Mouse (Mus musculus) forebrain, embryonic 15.5 days (tissue): ENCODE data around the gene Nexn. TPM values are rescaled to one million over a fixed set of nuclear protein-coding genes. Genes with fewer than 3 reads are reported as not detected.
"Not testable (repeated sequence)": the region's sequence is repeated elsewhere in the genome, so short reads cannot be mapped to it uniquely, and the experiment has no call there.

Source experiments
- ATAC-seq: fragments of 200-750 bp; cut with Nextera tagmentation; replicated peaks from 2 replicates; pipeline ENCODE4 v1.8.0; 2017; ENCODE audit warnings: mild to moderate bottlenecking, moderate TSS enrichment, moderate library complexity
- H3K27ac ChIP-seq: fragments of 300-500 bp; sonication (generic); replicated peaks from 2 replicates; pipeline ENCODE4 v1.5.1; 2015; ENCODE audit warnings: mild to moderate bottlenecking, inconsistent platforms
- H3K27me3 ChIP-seq: fragments of 300-500 bp; sonication (generic); 2 replicates; pipeline ENCODE4 v1.6.1; 2015; ENCODE audit warnings: inconsistent platforms
- H3K36me3 ChIP-seq: fragments of 300-500 bp; sonication (generic); 2 replicates; pipeline ENCODE4 v1.6.1; 2015; ENCODE audit warnings: mild to moderate bottlenecking, inconsistent platforms
- H3K4me1 ChIP-seq: fragments of 300-500 bp; sonication (generic); 2 replicates; pipeline ENCODE4 v1.6.1; 2015; ENCODE audit warnings: inconsistent platforms
- H3K4me2 ChIP-seq: fragments of 300-500 bp; sonication (generic); replicated peaks from 2 replicates; pipeline ENCODE4 v1.6.1; 2015; ENCODE audit warnings: mild to moderate bottlenecking, inconsistent platforms
- H3K4me3 ChIP-seq: fragments of 300-500 bp; sonication (generic); 2 replicates; pipeline ENCODE4 v1.5.1; 2015; ENCODE audit warnings: mild to moderate bottlenecking, inconsistent platforms
- H3K9ac ChIP-seq: fragments of 300-500 bp; sonication (generic); replicated peaks from 2 replicates; pipeline ENCODE4 v1.6.1; 2015; ENCODE audit warnings: mild to moderate bottlenecking, inconsistent platforms
- H3K9me3 ChIP-seq: fragments of 300-500 bp; sonication (generic); 2 replicates; pipeline ENCODE4 v1.6.1; 2016; ENCODE audit warnings: inconsistent platforms
- WGBS: fragments of 180-500 bp; shearing (Covaris S2); methylation state at CpG from one replicate; pipeline ENCODE4 v1.1.7; 2015; ENCODE audit warnings: mixed read lengths; 5-methylcytosine and 5-hydroxymethylcytosine counted together
- polyA plus RNA-seq: library from polyadenylated mRNA; unstranded; fragments of >200 nt; fragmentation: Nextera tagmentation; extraction: Ambion mirVana; gene quantifications from 2 replicates; pipeline ENCODE4 v1.2.1, GENCODE M21; 2015

The Nexn gene
- 2.8 and 3.9 TPM in 2 replicates for polyA plus RNA-seq

GRCm38 (mm10) chr3:152266036-152266421, at the start of gene Nexn:
Nexn (minus strand) TSS chr3:152266350.
- peaks cover 42% of the 10 kb centered on the region for H3K27me3 ChIP-seq
- no peak within 1 kb of the TSS for H3K27ac ChIP-seq
- peaks cover 14% of the 10 kb centered on the region for H3K4me1 ChIP-seq
- peak within 1 kb of the TSS; percentile 51 for H3K9ac ChIP-seq
- H3K36me3 ChIP-seq = no peaks in the 10 kb centered on the region
- peak; percentile 38 for ATAC-seq
- 5% methylated on average over 13 of the region's 13 CpGs for WGBS
- peak within 1 kb of the TSS; percentile 98 for H3K4me2 ChIP-seq
- H3K4me3 ChIP-seq = peak within 1 kb of the TSS; percentile 54
- no peaks in the 10 kb centered on the region for H3K9me3 ChIP-seq

- peak; percentile 82 for ATAC-seq
- no peaks in the 10 kb centered on the region for H3K4me1 ChIP-seq
- H3K9me3 ChIP-seq = no peaks in the 10 kb centered on the region
- WGBS = 12% methylated on average over 7 of the region's 7 CpGs
- no peak overlapping the region for H3K4me2 ChIP-seq
- H3K4me3 ChIP-seq = no peak overlapping the region
- H3K27ac ChIP-seq = no peak overlapping the region
- no peak overlapping the region for H3K9ac ChIP-seq
- peaks cover 12% of the 10 kb centered on the region for H3K36me3 ChIP-seq
- no peaks in the 10 kb centered on the region for H3K27me3 ChIP-seq
Observed at GRCm38 (mm10) chr3:152315613-152316012, 49.5 kb upstream of the Nexn start.

- not testable (repeated sequence) for H3K4me1 ChIP-seq, H3K9ac ChIP-seq, H3K4me3 ChIP-seq, H3K4me2 ChIP-seq, H3K9me3 ChIP-seq, H3K27ac ChIP-seq, ATAC-seq, H3K27me3 ChIP-seq
- H3K36me3 ChIP-seq = peaks cover 10% of the 10 kb centered on the region; the same call in 1 of the 2 replicates
- 76% methylated on average over 14 of the region's 14 CpGs for WGBS
Observed at GRCm38 (mm10) chr3:152314666-152315065, 48.5 kb upstream of the Nexn start.

- no peaks in the 10 kb centered on the region for H3K4me1 ChIP-seq
- H3K27me3 ChIP-seq = no peaks in the 10 kb centered on the region
- WGBS = 95% methylated on average over 9 of the region's 9 CpGs
- peaks cover 22% of the 10 kb centered on the region for H3K36me3 ChIP-seq
- H3K9ac ChIP-seq = no peak overlapping the region
- H3K4me3 ChIP-seq = no peak overlapping the region
- H3K9me3 ChIP-seq = no peaks in the 10 kb centered on the region
- no peak for ATAC-seq
- H3K4me2 ChIP-seq = no peak overlapping the region
- H3K27ac ChIP-seq = no peak overlapping the region
Observed at GRCm38 (mm10) chr3:152309250-152309645, 43.1 kb upstream of the Nexn start.

- H3K4me1 ChIP-seq = no peaks in the 10 kb centered on the region
- no peak overlapping the region for H3K4me3 ChIP-seq
- H3K4me2 ChIP-seq = no peak overlapping the region
- H3K9ac ChIP-seq = no peak overlapping the region
- no peaks in the 10 kb centered on the region for H3K27me3 ChIP-seq
- no peak for ATAC-seq
- 80% methylated on average over 10 of the region's 10 CpGs for WGBS
- no peak overlapping the region for H3K27ac ChIP-seq
- H3K36me3 ChIP-seq = peaks cover 22% of the 10 kb centered on the region
- no peaks in the 10 kb centered on the region for H3K9me3 ChIP-seq
Observed at GRCm38 (mm10) chr3:152308485-152309249, 42.5 kb upstream of the Nexn start.

GRCm38 (mm10) chr3:152305971-152306370, 39.8 kb upstream of the Nexn start:
- WGBS = 82% methylated on average over 4 of the region's 4 CpGs
- Histone ChIP-seq H3K36me3 (peaks cover 18% of the 10 kb centered on the region), H3K9ac (no peak overlapping the region), H3K27ac (no peak overlapping the region), H3K9me3 (no peaks in the 10 kb centered on the region), H3K27me3 (no peaks in the 10 kb centered on the region), H3K4me3 (no peak overlapping the region), H3K4me2 (no peak overlapping the region), H3K4me1 (no peaks in the 10 kb centered on the region)
- ATAC-seq = no peak

GRCm38 (mm10) chr3:152305080-152305479, 38.9 kb upstream of the Nexn start:
- 89% methylated on average over 8 of the region's 8 CpGs for WGBS
- no peak for ATAC-seq
- H3K9ac ChIP-seq = no peak overlapping the region
- peaks cover 18% of the 10 kb centered on the region for H3K36me3 ChIP-seq
- H3K4me1 ChIP-seq = no peaks in the 10 kb centered on the region
- H3K4me3 ChIP-seq = no peak overlapping the region
- no peaks in the 10 kb centered on the region for H3K27me3 ChIP-seq
- no peak overlapping the region for H3K27ac ChIP-seq
- H3K9me3 ChIP-seq = no peaks in the 10 kb centered on the region
- no peak overlapping the region for H3K4me2 ChIP-seq

GRCm38 (mm10) chr3:152304093-152304815, 38.1 kb upstream of the Nexn start:
- H3K4me3 ChIP-seq = no peak overlapping the region
- H3K4me2 ChIP-seq = no peak overlapping the region
- no peak overlapping the region for H3K9ac ChIP-seq
- no peak overlapping the region for H3K27ac ChIP-seq
- no peaks in the 10 kb centered on the region for H3K4me1 ChIP-seq
- no peaks in the 10 kb centered on the region for H3K27me3 ChIP-seq
- no peak for ATAC-seq
- peaks cover 17% of the 10 kb centered on the region for H3K36me3 ChIP-seq
- no peaks in the 10 kb centered on the region for H3K9me3 ChIP-seq
- WGBS = 75% methylated on average over 6 of the region's 6 CpGs

GRCm38 (mm10) chr3:152302991-152303390, 36.8 kb upstream of the Nexn start:
- WGBS = 81% methylated on average over 9 of the region's 9 CpGs
- no peaks in the 10 kb centered on the region for H3K4me1 ChIP-seq
- H3K9ac ChIP-seq = no peak overlapping the region
- no peak overlapping the region for H3K27ac ChIP-seq
- no peaks in the 10 kb centered on the region for H3K27me3 ChIP-seq
- no peak overlapping the region for H3K4me3 ChIP-seq
- no peak overlapping the region for H3K4me2 ChIP-seq
- H3K36me3 ChIP-seq = peaks cover 19% of the 10 kb centered on the region
- ATAC-seq = no peak
- no peaks in the 10 kb centered on the region for H3K9me3 ChIP-seq

- Histone ChIP-seq H3K9ac (no peak overlapping the region), H3K36me3 (peaks cover 18% of the 10 kb centered on the region), H3K27me3 (no peaks in the 10 kb centered on the region), H3K4me1 (no peaks in the 10 kb centered on the region), H3K27ac (no peak overlapping the region), H3K4me3 (no peak overlapping the region), H3K9me3 (no peaks in the 10 kb centered on the region), H3K4me2 (no peak overlapping the region)
- 87% methylated on average over 14 of the region's 14 CpGs for WGBS
- no peak for ATAC-seq
Observed at GRCm38 (mm10) chr3:152300376-152301337, 34.5 kb upstream of the Nexn start.

GRCm38 (mm10) chr3:152295896-152296295, 29.7 kb upstream of the Nexn start:
- Histone ChIP-seq H3K9ac (no peak overlapping the region), H3K4me3 (no peak overlapping the region), H3K9me3 (no peaks in the 10 kb centered on the region), H3K27me3 (no peaks in the 10 kb centered on the region), H3K4me2 (no peak overlapping the region), H3K36me3 (peaks cover 21% of the 10 kb centered on the region), H3K4me1 (no peaks in the 10 kb centered on the region), H3K27ac (no peak overlapping the region)
- ATAC-seq = no peak
- 95% methylated on average over 5 of the region's 5 CpGs for WGBS

GRCm38 (mm10) chr3:152294400-152294799, 28.2 kb upstream of the Nexn start:
- no peak overlapping the region for H3K4me2 ChIP-seq
- H3K4me3 ChIP-seq = no peak overlapping the region
- 79% methylated on average over 3 of the region's 3 CpGs for WGBS
- H3K9me3 ChIP-seq = no peaks in the 10 kb centered on the region
- H3K9ac ChIP-seq = no peak overlapping the region
- no peak overlapping the region for H3K27ac ChIP-seq
- H3K27me3 ChIP-seq = no peaks in the 10 kb centered on the region
- no peak for ATAC-seq
- H3K36me3 ChIP-seq = peaks cover 27% of the 10 kb centered on the region
- H3K4me1 ChIP-seq = no peaks in the 10 kb centered on the region
